Mouse (Mus musculus) lung, embryonic 14.5 days (tissue): Measurements from ENCODE around the gene C530008M17Rik. TPM values are rescaled to one million over a fixed set of nuclear protein-coding genes. Genes with fewer than 3 reads are reported as not detected.
A peak's percentile ranks its signal among the peaks of the same experiment; 100 is the strongest.
"Not testable (repeated sequence)": the region's sequence is repeated elsewhere in the genome, so short reads cannot be mapped to it uniquely, and the experiment has no call there.

Source experiments
- ATAC-seq: fragments of 200-750 bp; cut with Nextera tagmentation; 2 replicates; pipeline ENCODE4 v1.8.0; 2017; ENCODE audit warnings: mild to moderate bottlenecking, moderate TSS enrichment, moderate library complexity; ENCODE audit not compliant: insufficient read depth
- DNase-seq: peaks from one replicate; pipeline ENCODE4 v3.0.0-alpha.2; 2015
- H3K27ac ChIP-seq: fragments of 300-500 bp; sonication (generic); 2 replicates; pipeline ENCODE4 v1.5.1; 2014; ENCODE audit warnings: low read depth, mild to moderate bottlenecking, moderate library complexity
- H3K27me3 ChIP-seq: fragments of 300-500 bp; sonication (generic); 2 replicates; pipeline ENCODE4 v1.6.1; 2014; ENCODE audit warnings: low read length, control low read depth; ENCODE audit not compliant: insufficient read depth
- H3K36me3 ChIP-seq: fragments of 300-500 bp; sonication (generic); 2 replicates; pipeline ENCODE4 v1.6.1; 2014; ENCODE audit warnings: control low read depth; ENCODE audit not compliant: insufficient read depth
- H3K4me1 ChIP-seq: fragments of 300-500 bp; sonication (generic); 2 replicates; pipeline ENCODE4 v1.6.1; 2014; ENCODE audit warnings: antibody characterized with exemption, control low read depth; ENCODE audit not compliant: insufficient read depth
- H3K4me2 ChIP-seq: fragments of 300-500 bp; sonication (generic); 2 replicates; pipeline ENCODE4 v1.6.1; 2014; ENCODE audit warnings: mild to moderate bottlenecking
- H3K4me3 ChIP-seq: fragments of 300-500 bp; sonication (generic); 2 replicates; pipeline ENCODE4 v1.5.1; 2014; ENCODE audit warnings: low read depth, low read length
- H3K9ac ChIP-seq: fragments of 300-500 bp; sonication (generic); 2 replicates; pipeline ENCODE4 v1.6.1; 2014
- H3K9me3 ChIP-seq: fragments of 300-500 bp; sonication (generic); 2 replicates; pipeline ENCODE4 v1.6.1; 2016; ENCODE audit warnings: low read depth, low read length, control low read depth
- CTCF ChIP-seq: IDR thresholded peaks from 2 replicates; pipeline ENCODE4 v1.5.1; 2016; ENCODE audit warnings: antibody characterized with exemption, low read depth
- whole genome bisulfite sequencing: fragments of 180-500 bp; shearing (Covaris S2); extraction: QIAGEN DNeasy Blood & Tissue Kit; methylation state at CpG from one replicate; pipeline ENCODE4 v1.1.7; 2014; 5-methylcytosine and 5-hydroxymethylcytosine counted together
- polyA plus RNA-seq: library from polyadenylated mRNA; unstranded; fragments of >200 nt; fragmentation: Nextera tagmentation; extraction: Ambion mirVana; gene quantifications from 2 replicates; pipeline ENCODE4 v1.2.1, GENCODE M21; 2014

Gene C530008M17Rik
- polyA plus RNA-seq, 1 experiment from 2014 or later: 14.8 TPM

- Histone ChIP-seq H3K9me3 (no peaks in the 10 kb centered on the region), H3K27ac (no peak overlapping the region), H3K9ac (no peak overlapping the region), H3K27me3 (no peaks in the 10 kb centered on the region), H3K36me3 (0 out of 2 replicates have a peak, but pooled peaks cover 4% of the 10 kb centered on the region), H3K4me1 (no peaks in the 10 kb centered on the region), H3K4me2 (no peak overlapping the region), H3K4me3 (no peak overlapping the region)
- no peak for TF ChIP-seq CTCF
- no peak for ATAC-seq
- no peak for DNase-seq
- WGBS: 62% methylated on average over 4 of the region's 4 CpGs
Measured at GRCm38 (mm10) chr5:76902131-76902530, 245.8 kb downstream of the C530008M17Rik start.

DNA sequence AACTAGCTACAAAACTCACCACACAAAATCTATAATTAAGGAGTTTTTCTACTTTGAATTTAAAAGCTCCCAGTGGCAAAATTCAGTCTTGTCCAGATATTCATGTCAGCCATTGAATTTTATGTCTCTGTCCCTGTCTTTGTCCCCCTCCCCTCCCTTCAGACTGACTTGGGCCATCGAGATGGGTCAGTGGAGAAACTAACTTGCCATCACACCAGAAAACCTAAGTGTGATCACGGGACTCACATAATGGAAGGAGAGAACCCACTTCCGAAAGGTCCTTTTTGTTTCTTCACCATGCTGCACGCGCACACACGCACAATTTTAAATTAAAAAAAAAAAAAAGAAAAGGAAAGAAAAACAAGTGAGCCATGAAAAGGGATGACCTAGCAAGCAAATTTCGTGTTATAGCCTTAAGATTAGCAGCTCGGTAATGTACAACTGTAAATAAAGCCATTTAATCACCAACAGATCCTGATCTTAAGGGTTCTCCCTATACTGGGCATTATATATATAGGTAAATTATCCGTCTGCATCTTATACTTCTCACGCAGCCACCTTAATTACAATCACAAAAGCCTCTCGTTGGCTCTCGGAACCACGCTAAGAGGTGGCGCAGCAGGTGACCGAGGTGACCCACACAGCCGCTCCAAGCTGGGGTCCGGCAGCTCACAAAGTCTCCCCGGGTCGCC lies 248.5 kb downstream of the C530008M17Rik start:
- peak; percentile 81; the same call in 1 of the 2 replicates for ATAC-seq
- H3K9ac ChIP-seq: peak overlapping the region; percentile 87
- H3K4me2 ChIP-seq: peak overlapping the region; percentile 85
- H3K27ac ChIP-seq: peak overlapping the region; percentile 91
- peak; percentile 5 for DNase-seq
- no peaks in the 10 kb centered on the region for H3K36me3 ChIP-seq
- H3K27me3 ChIP-seq: no peaks in the 10 kb centered on the region
- under 1% methylated on average over 19 of the region's 19 CpGs for WGBS
- TF ChIP-seq CTCF: no peak
- H3K9me3 ChIP-seq: no peaks in the 10 kb centered on the region
- no peaks in the 10 kb centered on the region for H3K4me1 ChIP-seq
- peak overlapping the region; percentile 74 for H3K4me3 ChIP-seq

DNA sequence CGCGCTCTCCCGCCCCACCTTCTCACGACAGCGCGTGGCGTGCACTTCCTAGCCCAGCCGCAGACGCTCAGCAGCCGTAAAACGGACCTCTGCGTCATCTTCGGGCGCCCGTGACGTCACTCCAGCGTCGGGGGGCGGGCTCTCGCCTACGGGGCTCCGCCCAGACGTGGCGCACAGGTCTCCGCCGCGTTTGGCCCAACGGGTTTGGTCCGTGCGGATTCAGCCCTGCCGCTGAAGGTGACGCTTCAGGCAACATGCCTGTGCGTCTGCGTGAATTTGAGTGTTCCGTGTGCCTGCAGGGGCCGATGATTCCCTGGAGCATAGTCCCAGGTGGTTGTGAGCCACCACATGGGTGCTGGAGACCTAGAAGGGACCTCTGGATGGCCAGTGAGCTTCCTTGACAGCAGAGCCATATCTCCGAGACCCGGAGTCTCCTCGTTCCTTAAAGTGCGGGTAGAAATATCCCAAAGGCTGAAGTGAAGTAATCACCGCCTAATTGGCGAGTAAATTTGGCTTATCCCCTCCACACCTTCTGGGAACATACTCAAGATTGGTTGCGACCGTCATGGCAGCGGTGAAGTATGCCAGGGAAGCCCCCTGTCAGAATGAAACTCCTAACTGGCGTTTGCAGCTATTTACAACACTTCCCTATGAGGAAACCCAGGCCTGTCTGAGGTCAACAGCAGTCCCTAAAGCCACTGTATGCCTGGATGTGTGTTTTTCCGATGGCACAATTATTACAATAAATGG lies 249.3 kb downstream of the C530008M17Rik start, which contains the start of gene Aasdh:
Gene Aasdh, minus strand, starts transcription at position 110 of the 750 bp plus-strand sequence.
- H3K4me3 ChIP-seq: peak within 1 kb of the TSS; percentile 74
- peak; percentile 99 for DNase-seq
- no peaks in the 10 kb centered on the region for H3K4me1 ChIP-seq
- ATAC-seq: peak; percentile 98
- no peaks in the 10 kb centered on the region for H3K27me3 ChIP-seq
- no peaks in the 10 kb centered on the region for H3K9me3 ChIP-seq
- peak within 1 kb of the TSS; percentile 87 for H3K9ac ChIP-seq
- peak within 1 kb of the TSS; percentile 85 for H3K4me2 ChIP-seq
- WGBS: under 1% methylated on average over 47 of the region's 47 CpGs
- H3K27ac ChIP-seq: peak within 1 kb of the TSS; percentile 91
- peak; percentile 36 for TF ChIP-seq CTCF
- no peaks in the 10 kb centered on the region for H3K36me3 ChIP-seq

DNA sequence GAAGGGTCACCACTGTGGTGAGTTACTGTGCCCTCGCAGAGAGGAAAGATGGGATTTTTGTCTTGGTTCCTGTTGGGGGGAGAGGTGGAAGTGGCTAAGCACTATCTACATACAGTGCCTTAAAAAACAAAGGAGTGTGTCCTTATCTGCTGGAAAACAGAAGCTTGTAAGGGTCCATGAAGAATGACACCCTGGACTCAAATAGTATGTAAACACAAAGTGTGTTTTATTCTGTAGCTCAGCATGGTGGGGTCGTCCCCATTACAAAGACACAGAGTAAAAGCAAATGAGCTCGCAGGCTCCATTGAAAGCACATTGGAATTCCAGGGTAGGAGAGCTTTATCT lies 249.8 kb downstream of the C530008M17Rik start:
- H3K4me1 ChIP-seq: no peaks in the 10 kb centered on the region
- H3K4me2 ChIP-seq: peak overlapping the region; percentile 85
- ATAC-seq: peak; percentile 3; the same call in 1 of the 2 replicates
- H3K36me3 ChIP-seq: no peaks in the 10 kb centered on the region
- no peaks in the 10 kb centered on the region for H3K27me3 ChIP-seq
- H3K9me3 ChIP-seq: no peaks in the 10 kb centered on the region
- 36% methylated on average over 3 of the region's 3 CpGs for WGBS
- H3K4me3 ChIP-seq: peak overlapping the region; percentile 74
- TF ChIP-seq CTCF: no peak
- DNase-seq: no peak
- peak overlapping the region; percentile 91 for H3K27ac ChIP-seq
- peak overlapping the region; percentile 87 for H3K9ac ChIP-seq

DNA sequence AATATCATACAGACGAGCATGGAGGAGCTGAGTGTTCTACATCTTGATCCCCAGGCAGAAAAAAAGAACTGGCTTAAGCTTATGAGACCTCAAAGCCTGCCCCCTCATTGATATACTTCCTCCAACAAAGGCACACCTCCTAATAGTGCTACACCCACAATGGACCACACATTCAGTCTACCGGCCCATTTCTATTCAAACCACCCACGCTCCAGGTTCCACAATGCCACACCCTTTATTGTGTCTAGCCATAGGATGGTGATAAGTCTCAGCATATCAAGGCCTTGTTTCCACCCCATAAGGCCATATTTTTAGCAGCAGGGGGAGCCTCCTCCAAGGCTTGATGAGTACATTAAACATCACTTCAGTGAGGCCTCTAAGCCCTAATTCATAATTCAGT lies 254.5 kb downstream of the C530008M17Rik start:
- Histone ChIP-seq H3K36me3 (peaks cover 16% of the 10 kb centered on the region), H3K9me3 (no peaks in the 10 kb centered on the region), H3K9ac (no peak overlapping the region), H3K27me3 (no peaks in the 10 kb centered on the region), H3K27ac (no peak overlapping the region), H3K4me2 (no peak overlapping the region), H3K4me3 (no peak overlapping the region), H3K4me1 (no peaks in the 10 kb centered on the region)
- ATAC-seq (no peak), DNase-seq (no peak)
- 87% methylated on average over 3 of the region's 3 CpGs for WGBS
- no peak for TF ChIP-seq CTCF

GRCm38 (mm10) chr5:76912522-76912921 lies 256.2 kb downstream of the C530008M17Rik start:
- H3K4me2 ChIP-seq, H3K4me3 ChIP-seq, H3K27me3 ChIP-seq, H3K9ac ChIP-seq, ATAC-seq, H3K9me3 ChIP-seq, H3K27ac ChIP-seq, H3K4me1 ChIP-seq, DNase-seq: not testable (repeated sequence)
- 88% methylated on average over 5 of the region's 5 CpGs for WGBS
- H3K36me3 ChIP-seq: peaks cover 26% of the 10 kb centered on the region

- no peak overlapping the region for H3K9ac ChIP-seq
- ATAC-seq: no peak
- TF ChIP-seq CTCF: no peak
- H3K9me3 ChIP-seq: no peaks in the 10 kb centered on the region; the same call in 1 of the 2 replicates
- H3K27me3 ChIP-seq: no peaks in the 10 kb centered on the region
- H3K4me3 ChIP-seq: no peak overlapping the region
- WGBS: 83% methylated on average over 4 of the region's 4 CpGs
- H3K4me2 ChIP-seq: no peak overlapping the region
- H3K4me1 ChIP-seq: no peaks in the 10 kb centered on the region
- H3K27ac ChIP-seq: no peak overlapping the region
- peaks cover 76% of the 10 kb centered on the region for H3K36me3 ChIP-seq
- no peak for DNase-seq
Measured at GRCm38 (mm10) chr5:76922833-76923232, 266.5 kb downstream of the C530008M17Rik start.

Other genes starting within 250 kb of the C530008M17Rik start
- not detected in 2 replicates for gene Gm7271, start 172.5 kb upstream of the C530008M17Rik start, polyA plus RNA-seq
- gene Exoc1, start 127.2 kb upstream of the C530008M17Rik start, polyA plus RNA-seq: 37.6 and 38.6 TPM in 2 replicates
- gene Cep135, start 67.8 kb upstream of the C530008M17Rik start, polyA plus RNA-seq: 9.4 and 9.6 TPM in 2 replicates
- 20.4 and 22.8 TPM in 2 replicates for gene Aasdh, start 249.0 kb downstream of the C530008M17Rik start, polyA plus RNA-seq